Mouse (Mus musculus) neural tube, embryonic 14.5 days (tissue): ENCODE measurements around the gene Smad6. TPM values are rescaled to one million over a fixed set of nuclear protein-coding genes. Genes with fewer than 3 reads are reported as not detected.

ENCODE experiments used
- ATAC-seq: fragments of 200-750 bp; cut with Nextera tagmentation; 2 replicates; pipeline ENCODE4 v1.8.0; 2017; ENCODE audit warnings: low read depth, mild to moderate bottlenecking, moderate TSS enrichment, moderate library complexity
- H3K27ac ChIP-seq: fragments of 300-500 bp; sonication (generic); 2 replicates; pipeline ENCODE4 v1.5.1; 2014; ENCODE audit warnings: low read depth, mild to moderate bottlenecking, control low read depth, low read length, moderate library complexity, mixed read lengths
- H3K27me3 ChIP-seq: fragments of 300-500 bp; sonication (generic); 2 replicates; pipeline ENCODE4 v1.6.1; 2014; ENCODE audit warnings: low read length; ENCODE audit not compliant: control insufficient read depth, insufficient read depth
- H3K36me3 ChIP-seq: fragments of 300-500 bp; sonication (generic); 2 replicates; pipeline ENCODE4 v1.6.1; 2014; ENCODE audit warnings: low read length, mixed read lengths; ENCODE audit not compliant: control insufficient read depth, insufficient read depth
- H3K4me1 ChIP-seq: fragments of 300-500 bp; sonication (generic); 2 replicates; pipeline ENCODE4 v1.6.1; 2014; ENCODE audit warnings: low read length; ENCODE audit not compliant: control insufficient read depth, insufficient read depth
- H3K4me2 ChIP-seq: fragments of 300-500 bp; sonication (generic); 2 replicates; pipeline ENCODE4 v1.6.1; 2014; ENCODE audit warnings: mild to moderate bottlenecking, low read depth, low read length, control low read depth
- H3K4me3 ChIP-seq: fragments of 300-500 bp; sonication (generic); 2 replicates; pipeline ENCODE4 v1.5.1; 2014; ENCODE audit warnings: low read depth, low read length, control low read depth, mixed read lengths
- H3K9ac ChIP-seq: fragments of 300-500 bp; sonication (generic); replicated peaks from 2 replicates; pipeline ENCODE4 v1.6.1; 2014; ENCODE audit warnings: low read depth, mild to moderate bottlenecking, control low read depth, low read length, mixed read lengths
- H3K9me3 ChIP-seq: fragments of 300-500 bp; sonication (generic); 2 replicates; pipeline ENCODE4 v1.6.1; 2016; ENCODE audit warnings: low read length; ENCODE audit not compliant: control insufficient read depth
- WGBS: fragments of 180-500 bp; shearing (Covaris S2); extraction: QIAGEN DNeasy Blood & Tissue Kit; methylation state at CpG from one replicate; pipeline ENCODE4 v1.1.7; 2014; 5-methylcytosine and 5-hydroxymethylcytosine counted together
- polyA plus RNA-seq: library from polyadenylated mRNA; unstranded; fragments of >200 nt; fragmentation: Nextera tagmentation; extraction: Ambion mirVana; gene quantifications from 2 replicates; pipeline ENCODE4 v1.2.1, GENCODE M21; 2014

The Smad6 gene
- polyA plus RNA-seq, 1 experiment from 2014 or later, result 1.0 TPM

- H3K9me3 ChIP-seq, result no peaks in the 10 kb centered on the region
- no peak overlapping the region for H3K4me2 ChIP-seq
- H3K36me3 ChIP-seq, result no peaks in the 10 kb centered on the region
- 84% methylated on average over 6 of the region's 6 CpGs for WGBS
- no peak overlapping the region for H3K4me3 ChIP-seq
- no peak overlapping the region for H3K9ac ChIP-seq
- no peak for ATAC-seq
- H3K4me1 ChIP-seq, result no peaks in the 10 kb centered on the region
- H3K27ac ChIP-seq, result no peak overlapping the region
- H3K27me3 ChIP-seq, result no peaks in the 10 kb centered on the region
Observed at GRCm38 (mm10) chr9:64029908-64030631, 8.2 kb upstream of the Smad6 start.

DNA sequence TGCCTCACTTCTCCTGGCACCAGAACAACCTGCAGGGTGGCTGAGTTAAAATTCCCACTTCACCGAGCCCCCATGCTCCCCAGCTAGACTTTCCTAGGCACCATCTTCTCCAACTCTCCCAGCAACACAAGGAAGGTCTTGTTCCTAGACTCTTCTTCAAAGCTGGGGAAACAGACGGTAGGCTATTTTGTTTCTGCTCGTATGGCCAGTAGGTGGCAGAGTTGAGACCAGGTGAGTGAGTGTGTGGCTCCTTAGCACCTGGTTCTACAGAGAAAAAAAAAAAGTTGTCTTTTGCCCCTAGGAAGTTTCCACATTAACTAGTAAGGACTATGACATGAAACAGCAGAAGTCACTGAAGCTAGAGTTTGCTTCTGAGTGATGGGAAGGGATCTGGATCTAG is 3.7 kb upstream of the Smad6 start:
- Histone ChIP-seq H3K4me3 (no peak overlapping the region), H3K9ac (no peak overlapping the region), H3K4me1 (peaks cover 9% of the 10 kb centered on the region; the same call in 1 of the 2 replicates), H3K9me3 (no peaks in the 10 kb centered on the region), H3K27me3 (no peaks in the 10 kb centered on the region), H3K27ac (no peak overlapping the region), H3K4me2 (no peak overlapping the region), H3K36me3 (no peaks in the 10 kb centered on the region)
- WGBS, result 9% methylated on average over 3 of the region's 3 CpGs
- ATAC-seq, result no peak

DNA sequence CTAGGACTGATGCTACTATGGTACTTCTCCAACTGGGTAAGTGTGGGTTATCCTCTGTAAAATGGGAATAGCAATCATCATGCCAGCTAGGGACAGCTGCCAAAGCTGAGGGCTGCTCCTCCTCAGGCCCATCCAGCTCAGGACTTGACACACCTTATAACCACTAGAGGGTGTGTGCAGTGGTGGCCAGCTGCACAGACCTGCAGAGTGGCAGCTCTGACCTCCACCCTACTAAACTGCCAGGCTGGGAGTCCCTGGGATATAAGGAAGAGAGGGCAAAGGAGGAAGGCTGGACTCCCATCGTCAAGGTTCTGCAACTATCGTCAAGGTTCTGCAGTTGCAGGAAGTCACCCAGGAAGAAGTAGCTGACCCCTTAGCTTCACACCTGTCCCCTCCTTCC is 3.1 kb upstream of the Smad6 start:
- Histone ChIP-seq H3K27me3 (peaks cover 2% of the 10 kb centered on the region; the same call in 1 of the 2 replicates), H3K36me3 (no peaks in the 10 kb centered on the region), H3K4me3 (no peak overlapping the region), H3K4me2 (no peak overlapping the region), H3K9me3 (no peaks in the 10 kb centered on the region), H3K9ac (no peak overlapping the region), H3K4me1 (peaks cover 10% of the 10 kb centered on the region; the same call in 1 of the 2 replicates), H3K27ac (no peak overlapping the region)
- WGBS, result 35% methylated on average over 2 of the region's 2 CpGs
- ATAC-seq, result no peak

DNA sequence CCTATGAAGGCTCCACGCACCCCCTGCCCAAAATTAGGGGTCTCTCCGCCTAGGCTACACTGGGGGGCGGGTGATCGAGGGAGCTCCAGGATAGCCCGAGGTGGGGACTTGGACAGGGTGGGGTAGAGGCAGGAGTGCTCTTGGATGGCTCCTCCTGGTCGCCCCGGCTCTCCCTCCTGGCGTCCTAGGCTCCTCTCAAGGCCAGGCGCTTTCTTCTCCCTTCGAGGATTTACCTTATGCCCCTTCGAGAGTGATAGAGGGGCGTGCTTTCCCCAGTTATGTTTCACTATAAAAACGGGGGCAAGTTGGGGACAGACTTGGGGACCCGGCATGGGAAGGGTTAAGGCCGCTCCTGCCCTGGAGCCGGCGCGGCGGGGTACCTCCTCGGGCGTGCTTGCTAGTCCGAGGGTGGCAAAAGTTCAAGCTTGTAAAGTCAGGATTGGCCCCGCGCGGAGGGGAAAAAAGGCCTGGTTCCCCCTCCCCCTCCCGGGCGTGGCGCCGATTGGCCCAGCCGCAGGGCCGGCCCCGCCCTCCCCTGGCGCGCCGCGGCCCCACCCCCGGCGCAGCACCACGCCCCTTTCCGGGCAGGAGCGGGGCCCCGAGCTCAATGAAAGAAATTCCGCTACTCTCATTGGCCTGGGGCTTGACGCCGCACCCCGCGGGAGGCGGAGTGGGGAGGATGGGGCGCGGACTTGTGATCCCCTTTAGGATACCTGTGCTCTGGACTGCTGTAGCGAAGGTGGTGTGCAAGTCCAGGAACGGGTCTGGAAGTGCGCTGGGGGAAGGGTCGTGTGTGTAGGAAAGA is 905 bp upstream of the Smad6 start:
- ATAC-seq, result peak; percentile 45
- peaks cover 3% of the 10 kb centered on the region; the same call in 1 of the 2 replicates for H3K27me3 ChIP-seq
- peak overlapping the region; percentile 90 for H3K4me2 ChIP-seq
- H3K27ac ChIP-seq, result peak overlapping the region; percentile 48
- peak overlapping the region; percentile 35 for H3K9ac ChIP-seq
- H3K9me3 ChIP-seq, result no peaks in the 10 kb centered on the region
- peaks cover 14% of the 10 kb centered on the region; the same call in 1 of the 2 replicates for H3K4me1 ChIP-seq
- no peaks in the 10 kb centered on the region for H3K36me3 ChIP-seq
- peak overlapping the region; percentile 54 for H3K4me3 ChIP-seq
- under 1% methylated on average over 53 of the region's 54 CpGs for WGBS

- Histone ChIP-seq H3K4me2 (peak overlapping the region; percentile 90), H3K27me3 (peaks cover 3% of the 10 kb centered on the region; the same call in 1 of the 2 replicates), H3K27ac (peak overlapping the region; percentile 60; the same call in 1 of the 2 replicates), H3K36me3 (no peaks in the 10 kb centered on the region), H3K4me1 (peaks cover 21% of the 10 kb centered on the region), H3K9me3 (no peaks in the 10 kb centered on the region), H3K9ac (peak overlapping the region; percentile 76), H3K4me3 (peak overlapping the region; percentile 54)
- WGBS, result 1% methylated on average over 30 of the region's 32 CpGs
- ATAC-seq, result no peak
Observed at GRCm38 (mm10) chr9:64021319-64021850, 474 bp downstream of the Smad6 start.

GRCm38 (mm10) chr9:64020606-64021318 is 1.1 kb downstream of the Smad6 start:
- peak overlapping the region; percentile 90 for H3K4me2 ChIP-seq
- H3K36me3 ChIP-seq, result no peaks in the 10 kb centered on the region
- WGBS, result under 1% methylated on average over 88 of the region's 89 CpGs
- peaks cover 24% of the 10 kb centered on the region for H3K4me1 ChIP-seq
- H3K27ac ChIP-seq, result no peak overlapping the region
- peak overlapping the region; percentile 54 for H3K4me3 ChIP-seq
- peak overlapping the region; percentile 76 for H3K9ac ChIP-seq
- no peak for ATAC-seq
- H3K27me3 ChIP-seq, result peaks cover 3% of the 10 kb centered on the region; the same call in 1 of the 2 replicates
- H3K9me3 ChIP-seq, result no peaks in the 10 kb centered on the region

GRCm38 (mm10) chr9:64020171-64020605 is 1.7 kb downstream of the Smad6 start:
- Histone ChIP-seq H3K4me3 (peak overlapping the region; percentile 54), H3K9ac (peak overlapping the region; percentile 76), H3K36me3 (no peaks in the 10 kb centered on the region), H3K27me3 (peaks cover 3% of the 10 kb centered on the region; the same call in 1 of the 2 replicates), H3K9me3 (no peaks in the 10 kb centered on the region), H3K4me1 (peaks cover 24% of the 10 kb centered on the region), H3K27ac (no peak overlapping the region), H3K4me2 (peak overlapping the region; percentile 90)
- under 1% methylated on average over 47 of the region's 50 CpGs for WGBS
- no peak for ATAC-seq

- WGBS, result 11% methylated on average over 10 of the region's 10 CpGs
- peak overlapping the region; percentile 76; the same call in 1 of the 2 replicates for H3K9ac ChIP-seq
- H3K36me3 ChIP-seq, result no peaks in the 10 kb centered on the region
- no peak for ATAC-seq
- H3K4me1 ChIP-seq, result peaks cover 24% of the 10 kb centered on the region
- H3K9me3 ChIP-seq, result no peaks in the 10 kb centered on the region
- peaks cover 3% of the 10 kb centered on the region; the same call in 1 of the 2 replicates for H3K27me3 ChIP-seq
- H3K27ac ChIP-seq, result no peak overlapping the region
- peak overlapping the region; percentile 54 for H3K4me3 ChIP-seq
- peak overlapping the region; percentile 90 for H3K4me2 ChIP-seq
Observed at GRCm38 (mm10) chr9:64019036-64019886, 2.6 kb downstream of the Smad6 start.
